Comparison of ENCODE assay signal across 29 mouse cellular contexts in the genomic region with DNA sequence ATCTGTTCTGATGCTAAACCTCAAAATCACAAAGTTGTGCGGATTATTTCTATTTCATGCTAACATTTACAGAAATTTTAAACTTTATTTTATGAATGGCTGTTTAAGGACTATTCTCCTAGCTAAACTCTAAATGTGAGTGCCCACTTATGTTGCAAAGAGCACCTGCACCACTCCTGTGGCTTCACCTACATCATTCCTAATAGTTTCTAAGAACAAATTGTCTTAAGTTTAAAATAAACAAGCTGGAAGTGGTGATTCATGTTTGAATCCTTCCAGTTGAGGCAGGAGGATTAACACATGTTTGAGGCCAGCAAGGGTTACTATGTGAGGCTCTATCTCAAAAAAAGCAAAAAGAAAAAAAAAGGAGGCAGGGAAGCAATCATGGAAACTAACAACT. TPM values are rescaled to one million over a fixed set of nuclear protein-coding genes. Genes with fewer than 3 reads are reported as not detected.
DNase-seq lines count a peak whose midpoint lies in the region; ATAC-seq and TF ChIP-seq lines count a peak whose summit lies in the region.
"Had no signal": no experiment of that assay in that cellular context is flagged by ENCODE, and none has a peak within 500 bp of the region (broad histone marks: within the 10 kb centered on the region; RNA-seq: fewer than 3 reads in every experiment).

No protein-coding gene starts in this region.

- no peak overlapping the region for H3K27ac ChIP-seq in forebrain, embryonic 16.5 days (ENCODE audit: low read length)
- H3K27ac ChIP-seq in forebrain, embryonic 13.5 days, result no peak overlapping the region
- H3K27ac ChIP-seq in left cerebral cortex, adult 2 months, result peak overlapping the region; percentile 91; the same call in 1 of the 2 replicates
- no peak overlapping the region for H3K27ac ChIP-seq in neural tube, embryonic 13.5 days (replicated peaks)
- H3K27ac ChIP-seq: kidney, embryonic 15.5 days; limb, embryonic 10.5 days; liver, embryonic 15.5 days; neural tube, embryonic 12.5 days had no signal

- no peaks in the 10 kb centered on the region for H3K9me3 ChIP-seq in forebrain, embryonic 16.5 days (ENCODE audit: control insufficient read depth, low read length)
- H3K9me3 ChIP-seq in forebrain, embryonic 13.5 days (replicated peaks), result no peaks in the 10 kb centered on the region
- no peaks in the 10 kb centered on the region for H3K9me3 ChIP-seq in neural tube, embryonic 13.5 days
- H3K9me3 ChIP-seq: heart, embryonic 12.5 days; kidney, embryonic 15.5 days; limb, embryonic 10.5 days; liver, embryonic 15.5 days; megakaryocyte, embryonic 14.5 days; neural tube, embryonic 12.5 days had no signal

- no peaks in the 10 kb centered on the region for H3K27me3 ChIP-seq in forebrain, embryonic 16.5 days (replicated peaks; ENCODE audit: control insufficient read depth, insufficient read depth, low read length)
- no peaks in the 10 kb centered on the region for H3K27me3 ChIP-seq in forebrain, embryonic 13.5 days
- no peaks in the 10 kb centered on the region for H3K27me3 ChIP-seq in neural tube, embryonic 13.5 days
- H3K27me3 ChIP-seq: heart, embryonic 12.5 days; kidney, embryonic 15.5 days; liver, embryonic 15.5 days; megakaryocyte, embryonic 14.5 days; neural tube, embryonic 12.5 days had no signal

- DNase-seq in left cerebral cortex, adult 2 months (ENCODE audit: extremely low spot score in 1 of 2, low spot score in 2 of 2), result no peak
- DNase-seq in left cerebral cortex, postnatal 14 days (ENCODE audit: low spot score in 2 of 2), result no peak
- no peak for DNase-seq in neural tube, embryonic 10.5 days (ENCODE audit: extremely low spot score, low spot score)
- no peak for DNase-seq in kidney, postnatal 14 days
- no peak for DNase-seq in heart, postnatal 14 days
- DNase-seq: adrenal gland, postnatal 14 days; cerebellum, adult 8-10 months; cerebellum, postnatal 36 days; heart, adult 11 months; heart, postnatal 10 days; kidney, adult 11 months; kidney, postnatal 4 days; layer of hippocampus, adult 9-11 months; liver; lung, postnatal 10 days; right cerebral cortex, adult 18-20 months; thymus, adult 18-20 months; thymus, postnatal 36 days had no signal

- peaks cover 16% of the 10 kb centered on the region for H3K4me1 ChIP-seq in forebrain, embryonic 16.5 days (replicated peaks; ENCODE audit: control insufficient read depth, insufficient read depth, low read length)
- peaks cover 32% of the 10 kb centered on the region for H3K4me1 ChIP-seq in forebrain, embryonic 13.5 days
- H3K4me1 ChIP-seq in neural tube, embryonic 13.5 days (replicated peaks), result peaks cover 37% of the 10 kb centered on the region
- H3K4me1 ChIP-seq: kidney, embryonic 15.5 days; liver, embryonic 15.5 days had no signal

- peak overlapping the region; percentile 43 for H3K4me2 ChIP-seq in forebrain, embryonic 16.5 days (ENCODE audit: low read length)
- H3K4me2 ChIP-seq in forebrain, embryonic 13.5 days, result no peak overlapping the region
- H3K4me2 ChIP-seq in neural tube, embryonic 13.5 days, result peak overlapping the region; percentile 40
- H3K4me2 ChIP-seq: heart, embryonic 12.5 days; kidney, embryonic 15.5 days; liver, embryonic 15.5 days; neural tube, embryonic 12.5 days had no signal

- H3K4me3 ChIP-seq in forebrain, embryonic 16.5 days (replicated peaks; ENCODE audit: low read length), result peak overlapping the region; percentile 8; the same call in 1 of the 2 replicates
- H3K4me3 ChIP-seq in forebrain, embryonic 13.5 days, result no peak overlapping the region
- peak overlapping the region; percentile 60 for H3K4me3 ChIP-seq in left cerebral cortex, adult 2 months
- H3K4me3 ChIP-seq in neural tube, embryonic 13.5 days, result peak overlapping the region; percentile 32; the same call in 1 of the 2 replicates
- H3K4me3 ChIP-seq: heart, embryonic 12.5 days; kidney, embryonic 15.5 days; limb, embryonic 10.5 days; liver, embryonic 15.5 days; megakaryocyte, embryonic 14.5 days; neural tube, embryonic 12.5 days had no signal

- no peak for ATAC-seq in forebrain, embryonic 16.5 days
- no peak for ATAC-seq in forebrain, embryonic 13.5 days
- no peak for ATAC-seq in neural tube, embryonic 13.5 days (ENCODE audit: low read depth)
- ATAC-seq: CD4-positive, CD25-positive, alpha-beta regulatory T cell, adult 4 months had no signal

- no peaks in the 10 kb centered on the region for H3K36me3 ChIP-seq in forebrain, embryonic 16.5 days (ENCODE audit: control insufficient read depth, insufficient read depth)
- H3K36me3 ChIP-seq in forebrain, embryonic 13.5 days (ENCODE audit: poor library complexity, severe bottlenecking), result no peaks in the 10 kb centered on the region
- no peaks in the 10 kb centered on the region for H3K36me3 ChIP-seq in neural tube, embryonic 13.5 days
- H3K36me3 ChIP-seq: heart, embryonic 12.5 days; kidney, embryonic 15.5 days; limb, embryonic 10.5 days; liver, embryonic 15.5 days; neural tube, embryonic 12.5 days had no signal

- TF ChIP-seq CTCF in left cerebral cortex, adult 2 months (IDR thresholded peaks at IDR 0.05), result no peak

- WGBS in forebrain, embryonic 16.5 days, result 93% methylated on average over 1 of the region's 1 CpGs
- WGBS in forebrain, embryonic 13.5 days, result 91% methylated on average over 1 of the region's 1 CpGs
- 98% methylated on average over 1 of the region's 1 CpGs for WGBS in neural tube, embryonic 13.5 days

- intact Hi-C loops in left cerebral cortex, adult 2 months (cut with DNase I), result loop anchor here (5.0 kb wide), 1 partner anchor 453 kb away; no protein-coding TSS in a partner anchor
- intact Hi-C loops in left cerebral cortex, postnatal 14 days (cut with DNase I), result loop anchor here (5.0 kb wide), 2 partner anchors 87 to 113 kb away; no protein-coding TSS in a partner anchor
- intact Hi-C loops in heart, postnatal 14 days (cut with DNase I), result no loop called here

- no peak overlapping the region for H3K9ac ChIP-seq in forebrain, embryonic 16.5 days (replicated peaks; ENCODE audit: low read depth, low read length)
- H3K9ac ChIP-seq in forebrain, embryonic 13.5 days, result no peak overlapping the region
- no peak overlapping the region for H3K9ac ChIP-seq in neural tube, embryonic 13.5 days
- H3K9ac ChIP-seq: heart, embryonic 12.5 days; kidney, embryonic 15.5 days; liver, embryonic 15.5 days; neural tube, embryonic 12.5 days had no signal

RNA-seq across cellular contexts. Expression of gene Kctd4, which starts 9.6 kb away (rescaled TPM):
- 9.6 and 11.9 TPM in 2 replicates for polyA plus RNA-seq in forebrain, embryonic 16.5 days (2015; fragmentation: Nextera tagmentation; extraction: Ambion mirVana)
- polyA plus RNA-seq in forebrain, embryonic 13.5 days (2015; fragmentation: Nextera tagmentation; extraction: Ambion mirVana), result 3.5 and 3.6 TPM in 2 replicates
- total RNA-seq in left cerebral cortex, adult 2 months (2021), result 10 to 100 TPM; 18.6 to 19.7 TPM
- 10 to 100 TPM in 1 of 2 experiments, 1 to 10 TPM in 1; 10.0 to 14.7 TPM for total RNA-seq in left cerebral cortex, postnatal 14 days (2021)
- polyA plus RNA-seq in neural tube, embryonic 13.5 days (2015; fragmentation: Nextera tagmentation; extraction: Ambion mirVana), result 6.5 and 7.0 TPM in 2 replicates
- total RNA-seq in heart, postnatal 14 days (2021), result not detected
- total RNA-seq: adrenal gland, postnatal 14 days; gastrocnemius, adult 8-10 months; heart, postnatal 10 days had no signal

RNA-seq across cellular contexts. Expression of gene Gtf2f2, which starts 46.2 kb away (rescaled TPM):
- 49.6 and 52.5 TPM in 2 replicates for polyA plus RNA-seq in forebrain, embryonic 16.5 days (2015; fragmentation: Nextera tagmentation; extraction: Ambion mirVana)
- polyA plus RNA-seq in forebrain, embryonic 13.5 days (2015; fragmentation: Nextera tagmentation; extraction: Ambion mirVana), result 52.3 and 56.5 TPM in 2 replicates
- 10 to 100 TPM; 14.8 to 15.5 TPM for total RNA-seq in left cerebral cortex, adult 2 months (2021)
- 10 to 100 TPM; 16.6 to 18.5 TPM for total RNA-seq in left cerebral cortex, postnatal 14 days (2021)
- polyA plus RNA-seq in neural tube, embryonic 13.5 days (2015; fragmentation: Nextera tagmentation; extraction: Ambion mirVana), result 40.1 and 43.1 TPM in 2 replicates
- total RNA-seq in heart, postnatal 14 days (2021), result 10 to 100 TPM; 12.3 to 13.6 TPM

Comparison
In these comparisons a context has a peak if more than half of its experiments do, and no peak if none do; other contexts are left out.
1. RNA of gene Kctd4, which starts 9.6 kb away (total RNA-seq): 18.6 to 19.7 TPM in left cerebral cortex, adult 2 months and 10.0 to 14.7 TPM in left cerebral cortex, postnatal 14 days; not detected in heart, postnatal 14 days; every median in the first group is over 10 times any median in the second.